27 mouse cellular contexts compared by ENCODE assay signal in the genomic region with DNA sequence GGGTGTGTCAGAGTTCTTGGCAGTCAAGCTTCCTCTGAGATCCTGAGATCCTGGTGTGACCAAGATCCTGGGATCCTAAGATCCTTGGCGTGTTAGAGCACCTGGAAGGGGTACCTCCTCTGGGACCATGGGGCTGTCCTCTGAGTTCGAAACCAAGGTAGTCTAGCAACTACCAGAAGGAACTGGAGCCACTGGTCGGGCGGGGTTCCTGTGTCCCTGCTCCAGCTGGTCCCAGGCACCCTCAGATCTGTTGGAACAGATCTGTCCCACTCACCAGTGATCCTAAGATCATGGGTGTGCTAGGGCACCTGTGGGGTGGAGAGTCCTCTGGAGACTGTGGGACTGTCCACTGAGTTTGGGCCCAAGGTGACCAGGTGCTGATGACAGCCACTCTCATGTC. TPM values are rescaled to one million over a fixed set of nuclear protein-coding genes. Genes with fewer than 3 reads are reported as not detected.
DNase-seq lines count a peak whose midpoint lies in the region; ATAC-seq and TF ChIP-seq lines count a peak whose summit lies in the region.
"Had no signal": no experiment of that assay in that cellular context is flagged by ENCODE, and none has a peak within 500 bp of the region (broad histone marks: within the 10 kb centered on the region; RNA-seq: fewer than 3 reads in every experiment).

No protein-coding gene starts in this region.

- DNase-seq in heart, embryonic 10.5 days (ENCODE audit: low spot score): peak; percentile 57
- no peak for DNase-seq in heart, postnatal 14 days
- DNase-seq in ES-E14 (ENCODE audit: low read depth, low spot score): no peak
- DNase-seq in retina, postnatal 1 day: no peak
- DNase-seq: adrenal gland, adult 2 months; adrenal gland, postnatal 14 days; B cell, adult 2 months; cerebellum, adult 11 months; cerebellum, adult 2 months; cerebellum, adult 9-11 months; cerebellum, postnatal 25 days; forebrain, postnatal 0 days; gastrocnemius, adult 2 months; gastrocnemius, postnatal 14 days; heart, postnatal 10 days; kidney, adult 18-20 months had no signal

- WGBS in heart, embryonic 10.5 days: 92% methylated on average over 4 of the region's 4 CpGs
- 92% methylated on average over 4 of the region's 4 CpGs for WGBS in intestine, embryonic 16.5 days
- 96% methylated on average over 4 of the region's 4 CpGs for WGBS in intestine, embryonic 15.5 days

- no peaks in the 10 kb centered on the region for H3K9me3 ChIP-seq in heart, embryonic 10.5 days
- no peaks in the 10 kb centered on the region for H3K9me3 ChIP-seq in intestine, embryonic 16.5 days (ENCODE audit: control insufficient read depth, low read length)
- H3K9me3 ChIP-seq in intestine, embryonic 15.5 days: no peaks in the 10 kb centered on the region
- H3K9me3 ChIP-seq in ES-E14 (ENCODE audit: control insufficient read depth, insufficient read depth, low read depth, low read length): no peaks in the 10 kb centered on the region
- H3K9me3 ChIP-seq: embryonic facial prominence, embryonic 12.5 days; embryonic facial prominence, embryonic 15.5 days; heart, embryonic 15.5 days; hindbrain, embryonic 12.5 days; hindbrain, embryonic 15.5 days had no signal

- H3K36me3 ChIP-seq in heart, embryonic 10.5 days: peaks cover 92% of the 10 kb centered on the region
- peaks cover 20% of the 10 kb centered on the region for H3K36me3 ChIP-seq in intestine, embryonic 16.5 days (ENCODE audit: control insufficient read depth, insufficient read depth, low read length)
- H3K36me3 ChIP-seq in intestine, embryonic 15.5 days: peaks cover 47% of the 10 kb centered on the region
- peaks cover 48% of the 10 kb centered on the region for H3K36me3 ChIP-seq in ES-E14 (ENCODE audit: control insufficient read depth, insufficient read depth, low read length, poor library complexity, severe bottlenecking)

- H3K4me1 ChIP-seq in heart, embryonic 10.5 days: peaks cover 24% of the 10 kb centered on the region
- no peaks in the 10 kb centered on the region for H3K4me1 ChIP-seq in intestine, embryonic 16.5 days (ENCODE audit: control insufficient read depth, insufficient read depth, low read length)
- H3K4me1 ChIP-seq in intestine, embryonic 15.5 days (replicated peaks): no peaks in the 10 kb centered on the region
- H3K4me1 ChIP-seq in ES-E14 (ENCODE audit: control insufficient read depth in 2 of 2, insufficient read depth in 2 of 2, low read length in 2 of 2, poor library complexity in 1 of 2): peaks cover 0 to 2% of the 10 kb centered on the region in 2 experiments; a peak in 1 of 4 replicates
- H3K4me1 ChIP-seq: embryonic facial prominence, embryonic 12.5 days; embryonic facial prominence, embryonic 15.5 days; hindbrain, embryonic 12.5 days; hindbrain, embryonic 15.5 days had no signal

- no peak overlapping the region for H3K9ac ChIP-seq in intestine, embryonic 16.5 days (ENCODE audit: low read depth, low read length)
- no peak overlapping the region for H3K9ac ChIP-seq in intestine, embryonic 15.5 days
- H3K9ac ChIP-seq in ES-E14 (ENCODE audit: insufficient read depth, low read depth, low read length, poor library complexity, severe bottlenecking): no peak overlapping the region
- H3K9ac ChIP-seq: embryonic facial prominence, embryonic 12.5 days; embryonic facial prominence, embryonic 15.5 days; forebrain, postnatal 0 days; heart, embryonic 15.5 days; hindbrain, embryonic 12.5 days; hindbrain, embryonic 15.5 days had no signal

- H3K27me3 ChIP-seq in heart, embryonic 10.5 days (ENCODE audit: insufficient read depth, poor library complexity, severe bottlenecking): no peaks in the 10 kb centered on the region
- H3K27me3 ChIP-seq in intestine, embryonic 16.5 days (replicated peaks; ENCODE audit: control insufficient read depth, insufficient read depth, low read length): no peaks in the 10 kb centered on the region
- H3K27me3 ChIP-seq in intestine, embryonic 15.5 days (replicated peaks): no peaks in the 10 kb centered on the region
- H3K27me3 ChIP-seq: CH12.LX; embryonic facial prominence, embryonic 12.5 days; embryonic facial prominence, embryonic 15.5 days; heart, embryonic 15.5 days; hindbrain, embryonic 12.5 days; hindbrain, embryonic 15.5 days had no signal

- no peak overlapping the region for H3K27ac ChIP-seq in heart, embryonic 10.5 days
- H3K27ac ChIP-seq in intestine, embryonic 16.5 days (ENCODE audit: low read length): no peak overlapping the region
- H3K27ac ChIP-seq in intestine, embryonic 15.5 days: no peak overlapping the region
- H3K27ac ChIP-seq in ES-E14 (ENCODE audit: insufficient read depth, low read depth, low read length, poor library complexity, severe bottlenecking): peak overlapping the region; percentile 1; the same call in 1 of the 2 replicates
- H3K27ac ChIP-seq: embryonic facial prominence, embryonic 12.5 days; embryonic facial prominence, embryonic 15.5 days; gastrocnemius, adult 2 months; heart, embryonic 15.5 days; hindbrain, embryonic 12.5 days; hindbrain, embryonic 15.5 days had no signal

- intact Hi-C loops in heart, postnatal 14 days (cut with DNase I): no loop called here

- H3K4me3 ChIP-seq in heart, embryonic 10.5 days: no peak overlapping the region
- H3K4me3 ChIP-seq in intestine, embryonic 16.5 days (ENCODE audit: low read length): no peak overlapping the region
- H3K4me3 ChIP-seq in intestine, embryonic 15.5 days (replicated peaks): no peak overlapping the region
- no peak overlapping the region for H3K4me3 ChIP-seq in ES-E14 (ENCODE audit: insufficient read depth in 1 of 2, low read depth in 1 of 2, low read length in 2 of 2, poor library complexity in 1 of 2, severe bottlenecking in 1 of 2)
- H3K4me3 ChIP-seq: embryonic facial prominence, embryonic 12.5 days; embryonic facial prominence, embryonic 15.5 days; gastrocnemius, adult 2 months; heart, embryonic 15.5 days; hindbrain, embryonic 12.5 days; hindbrain, embryonic 15.5 days had no signal

- no peak overlapping the region for H3K4me2 ChIP-seq in intestine, embryonic 16.5 days (ENCODE audit: low read depth, low read length)
- H3K4me2 ChIP-seq in intestine, embryonic 15.5 days (replicated peaks): no peak overlapping the region
- H3K4me2 ChIP-seq: embryonic facial prominence, embryonic 12.5 days; embryonic facial prominence, embryonic 15.5 days; heart, embryonic 15.5 days; hindbrain, embryonic 12.5 days; hindbrain, embryonic 15.5 days had no signal

- ATAC-seq in intestine, embryonic 16.5 days: 0 out of 2 replicates have a peak, but pooled peaks have one; percentile 16
- no peak for ATAC-seq in intestine, embryonic 15.5 days
- ATAC-seq: forebrain, embryonic 14.5 days had no signal

- in situ Hi-C loops in ES-E14 (cut with MboI; ENCODE audit: low sequenced_read_pairs in 2 of 2, unreplicated experiment in 2 of 2): no loop called here

TF ChIP-seq in ES-E14, 5 proteins besides CTCF, POLR2A, EP300 and RAD21:
- TF ChIP-seq ZNF384 (IDR thresholded peaks at IDR 0.05; ENCODE audit: low read depth, low read length) (no peak), CHD2 (IDR thresholded peaks at IDR 0.05; ENCODE audit: low read depth, low read length) (no peak), HCFC1 (IDR thresholded peaks at IDR 0.05; ENCODE audit: borderline replicate concordance, insufficient read depth, low read length) (no peak), ZC3H11A (IDR thresholded peaks at IDR 0.05; ENCODE audit: borderline replicate concordance, low read depth, low read length) (no peak), MAFK (IDR thresholded peaks at IDR 0.05; ENCODE audit: insufficient read depth, low read depth, low read length) (no peak)

RNA-seq across cellular contexts. Expression of gene Map6d1, which starts 14.5 kb away (rescaled TPM):
- polyA plus RNA-seq in heart, embryonic 10.5 days (2016; fragmentation: Nextera tagmentation; extraction: Ambion mirVana): 0.94 and 1.8 TPM in 2 replicates
- 1 to 10 TPM in 1 of 2 experiments, under 1 TPM in 1; 0.51 to 1.1 TPM for total RNA-seq in heart, postnatal 14 days (2021)
- 0.31 and 0.38 TPM in 2 replicates for polyA plus RNA-seq in intestine, embryonic 16.5 days (2015; fragmentation: Nextera tagmentation; extraction: Ambion mirVana)
- 0.49 and 0.60 TPM in 2 replicates for polyA plus RNA-seq in intestine, embryonic 15.5 days (2015; fragmentation: Nextera tagmentation; extraction: Ambion mirVana)
- 0.58 and 0.62 TPM in 2 replicates for total RNA-seq in ES-E14 (2012; rRNA removed)
- total RNA-seq: common myeloid progenitor, adult 5-6 weeks; hematopoietic stem cell, adult 5-6 weeks had no signal
